Mouse (Mus musculus) monocyte, adult 5-6 weeks (primary cell): ENCODE results near the gene Terf2. TPM values are rescaled to one million over a fixed set of nuclear protein-coding genes. Genes with fewer than 3 reads are reported as not detected.
A peak's percentile ranks its signal among the peaks of the same experiment; 100 is the strongest.

Source experiments
- ATAC-seq: fragments of 153-309, 156-312 bp; replicated peaks from 2 replicates; pipeline ENCODE4 v1.8.0; 2017; ENCODE audit warnings: mild to moderate bottlenecking; ENCODE audit not compliant: low TSS enrichment, insufficient number of reproducible peaks, severe bottlenecking, poor library complexity, low FRiP score
- total RNA-seq: library from RNA; stranded (forward); fragments of 200-1000, 200-491, 200-594 nt; gene quantifications from 3 replicates; pipeline ENCODE4 v1.2.3, GENCODE M21; 2017

The Terf2 gene
- total RNA-seq = 11.3 to 22.7 TPM (median 13.9 TPM) in 3 replicates

GRCm38 (mm10) chr8:107096366-107097036 lies at the start of gene Terf2:
TSS of gene Terf2 (minus strand) at chr8:107096547.
- ATAC-seq = peak; percentile 91

GRCm38 (mm10) chr8:107143501-107143900 lies 47.2 kb upstream of the Terf2 start:
- no peak for ATAC-seq

- no peak for ATAC-seq
Measured at GRCm38 (mm10) chr8:107142539-107142938, 46.2 kb upstream of the Terf2 start.

- no peak for ATAC-seq
Measured at GRCm38 (mm10) chr8:107139704-107140470, 43.5 kb upstream of the Terf2 start.

GRCm38 (mm10) chr8:107138338-107138737 lies 42.0 kb upstream of the Terf2 start:
- no peak for ATAC-seq

GRCm38 (mm10) chr8:107137591-107137990 lies 41.2 kb upstream of the Terf2 start:
- no peak for ATAC-seq

- ATAC-seq = no peak
Measured at GRCm38 (mm10) chr8:107136003-107136612, 39.8 kb upstream of the Terf2 start.

- ATAC-seq = no peak
Measured at GRCm38 (mm10) chr8:107133881-107134280, 37.5 kb upstream of the Terf2 start.

GRCm38 (mm10) chr8:107132581-107133491 lies 36.5 kb upstream of the Terf2 start:
- no peak for ATAC-seq

- no peak for ATAC-seq
Measured at GRCm38 (mm10) chr8:107130028-107130427, 33.7 kb upstream of the Terf2 start.

GRCm38 (mm10) chr8:107129171-107130025 lies 33.1 kb upstream of the Terf2 start:
- no peak for ATAC-seq

- ATAC-seq = no peak
Measured at GRCm38 (mm10) chr8:107124343-107124742, 28.0 kb upstream of the Terf2 start.

- no peak for ATAC-seq
Measured at GRCm38 (mm10) chr8:107123063-107123614, 26.8 kb upstream of the Terf2 start.

GRCm38 (mm10) chr8:107121681-107122291 lies 25.4 kb upstream of the Terf2 start:
- ATAC-seq = no peak

GRCm38 (mm10) chr8:107120806-107121205 lies 24.5 kb upstream of the Terf2 start:
- no peak for ATAC-seq

- no peak for ATAC-seq
Measured at GRCm38 (mm10) chr8:107119412-107119811, 23.1 kb upstream of the Terf2 start.

GRCm38 (mm10) chr8:107118803-107119233 lies 22.5 kb upstream of the Terf2 start:
- ATAC-seq = no peak
